In the genomic region with DNA sequence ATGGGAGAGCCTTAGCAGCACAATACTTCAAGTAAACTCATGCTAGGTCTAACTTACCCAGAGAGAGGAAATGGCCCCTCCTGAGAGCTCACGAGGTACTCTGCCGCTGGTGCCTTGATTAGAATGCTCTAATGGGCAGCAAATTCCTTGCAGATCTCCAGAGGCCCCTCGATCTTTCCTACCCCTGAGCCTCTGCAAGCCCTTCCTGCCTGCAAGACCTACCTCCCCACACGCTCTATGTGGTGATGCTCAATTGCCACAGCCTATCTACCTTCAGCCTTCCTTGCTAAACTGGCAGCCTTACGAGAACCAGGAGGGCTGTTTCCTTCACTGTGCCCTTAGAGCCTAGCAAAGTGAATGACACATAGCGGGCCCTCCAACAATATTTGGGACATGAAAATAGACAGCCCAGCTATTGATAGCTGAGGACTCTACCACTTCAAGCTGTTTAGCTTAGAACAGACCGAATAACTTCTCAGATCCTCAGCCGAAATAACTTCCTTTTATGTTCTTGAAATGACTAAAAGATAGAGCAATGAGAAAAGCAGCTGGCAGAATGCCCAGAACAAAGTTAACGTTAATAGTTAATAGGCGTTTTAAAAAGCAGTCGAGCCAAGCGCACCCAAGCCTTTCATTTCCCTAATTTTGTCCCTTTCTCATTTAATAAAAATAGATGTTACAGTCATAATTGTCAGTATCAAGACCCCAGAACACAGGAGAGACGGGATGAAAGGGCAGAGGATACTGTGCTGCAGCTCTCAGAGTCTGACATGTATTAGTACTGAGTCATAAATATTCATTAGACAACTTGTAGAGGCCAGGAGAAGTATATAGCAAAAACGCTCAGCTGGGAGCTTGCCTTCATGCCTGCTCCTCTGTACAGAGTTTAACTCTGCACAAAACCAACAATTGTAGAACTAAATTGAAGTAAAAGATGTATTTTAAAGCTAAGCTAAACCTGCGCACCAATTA, we compare ENCODE assay signal across 9 mouse cellular contexts. TPM values are rescaled to one million over a fixed set of nuclear protein-coding genes. Genes with fewer than 3 reads are reported as not detected.
A peak's percentile ranks its signal among the peaks of the same experiment; 100 is the strongest.
DNase-seq lines count a peak whose midpoint lies in the region; ATAC-seq and TF ChIP-seq lines count a peak whose summit lies in the region.
"Had no signal": no experiment of that assay in that cellular context is flagged by ENCODE, and none has a peak within 500 bp of the region (broad histone marks: within the 10 kb centered on the region; RNA-seq: fewer than 3 reads in every experiment).

No protein-coding gene starts in this region.

- peak; percentile 34 for ATAC-seq in Patski
- no peak for ATAC-seq in liver, embryonic 12.5 days

- no peaks in the 10 kb centered on the region for H3K4me1 ChIP-seq in liver, embryonic 12.5 days
- H3K4me1 ChIP-seq: liver, embryonic 15.5 days had no signal

- CTCF ChIA-PET in Patski (lab: Charles Lee), result interaction anchor here (0.7 to 1.6 kb wide), 3 partner anchors 8 to 15 kb away, joined by 3 to 4 read pairs (median 4); no protein-coding TSS in a partner anchor

- no peaks in the 10 kb centered on the region for H3K36me3 ChIP-seq in macrophage (ENCODE audit: inconsistent target)
- H3K36me3 ChIP-seq in liver, embryonic 12.5 days, result no peaks in the 10 kb centered on the region
- H3K36me3 ChIP-seq: liver, embryonic 15.5 days had no signal

- no peaks in the 10 kb centered on the region for H3K27me3 ChIP-seq in Patski
- H3K27me3 ChIP-seq in liver, embryonic 12.5 days (replicated peaks), result no peaks in the 10 kb centered on the region
- H3K27me3 ChIP-seq: liver, embryonic 15.5 days had no signal

- WGBS in macrophage (ENCODE audit: missing documents), result 15% methylated on average over 15 of the region's 15 CpGs
- WGBS in liver, embryonic 12.5 days (ENCODE audit: insufficient replicate concordance), result 59% methylated on average over 15 of the region's 15 CpGs

- intact Hi-C loops in left cerebral cortex, adult 2 months (cut with DNase I), result no loop called here
- intact Hi-C loops in left cerebral cortex, postnatal 4 days (cut with DNase I), result no loop called here

- in situ Hi-C loops in Patski (cut with MboI; ENCODE audit: low pct_unique_long_range_greater_than_20kb), result no loop called here

- no peak overlapping the region for H3K4me2 ChIP-seq in liver, embryonic 12.5 days
- H3K4me2 ChIP-seq: liver, embryonic 15.5 days had no signal

- no peaks in the 10 kb centered on the region for H3K79me2 ChIP-seq in macrophage (ENCODE audit: inconsistent target)

- TF ChIP-seq CTCF in left cerebral cortex, adult 2 months (IDR thresholded peaks at IDR 0.05), result no peak
- no peak for TF ChIP-seq CTCF in Patski (IDR thresholded peaks at IDR 0.05)

- 0 out of 2 replicates have a peak overlapping the region, but pooled peaks have one; percentile 19 for H3K27ac ChIP-seq in left cerebral cortex, adult 2 months
- 0 out of 2 replicates have a peak overlapping the region, but pooled peaks have one; percentile 13 for H3K27ac ChIP-seq in macrophage
- H3K27ac ChIP-seq in liver, embryonic 12.5 days, result no peak overlapping the region
- H3K27ac ChIP-seq: liver, embryonic 15.5 days had no signal

- POLR2A ChIA-PET in Patski (lab: Charles Lee), result no interaction called here

- no peak overlapping the region for H3K9ac ChIP-seq in liver, embryonic 12.5 days
- H3K9ac ChIP-seq: liver, embryonic 15.5 days had no signal

- H3K9me3 ChIP-seq in liver, embryonic 12.5 days (replicated peaks), result no peaks in the 10 kb centered on the region
- H3K9me3 ChIP-seq: liver, embryonic 15.5 days had no signal

- no peak overlapping the region for H3K4me3 ChIP-seq in left cerebral cortex, adult 2 months
- no peak overlapping the region for H3K4me3 ChIP-seq in macrophage (ENCODE audit: inconsistent target)
- H3K4me3 ChIP-seq in liver, embryonic 12.5 days, result no peak overlapping the region
- H3K4me3 ChIP-seq: liver, embryonic 15.5 days had no signal

- peak in 1 of 2 experiments; percentile 40 for DNase-seq in left cerebral cortex, adult 2 months (ENCODE audit: extremely low spot score in 1 of 2, low spot score in 2 of 2)
- DNase-seq in left cerebral cortex, postnatal 4 days, result no peak
- peak; percentile 82 for DNase-seq in Patski (ENCODE audit: low read depth, low spot score)
- DNase-seq in heart, postnatal 4 days, result peak; percentile 29
- DNase-seq in layer of hippocampus, postnatal 10 days (ENCODE audit: low spot score in 2 of 2), result no peak
- no peak for DNase-seq in cerebellum, adult 8-10 months

RNA-seq across cellular contexts. Expression of a gene that starts 17.9 kb away (rescaled TPM):
- 100 to 1,000 TPM; 166 to 170 TPM for total RNA-seq in left cerebral cortex, adult 2 months (2021)
- total RNA-seq in left cerebral cortex, postnatal 4 days (2021), result 100 to 1,000 TPM in 1 of 2 experiments, 10 to 100 TPM in 1; 98.7 to 109 TPM
- polyA plus RNA-seq in Patski (2021) (83.6 TPM), macrophage (2018) (16.2 to 40.0 TPM (median 25.0 TPM) in 3 replicates)
- total RNA-seq in heart, postnatal 4 days (2021), result 10 to 100 TPM; 78.7 to 82.8 TPM
- total RNA-seq in macrophage (2018; cell fraction: chromatin; rRNA removed), result 100 to 1,000 TPM in 1 of 26 experiments, 10 to 100 TPM in 25; 19.0 to 132 (median 63.0) TPM
- total RNA-seq in macrophage (2018; cell fraction: cytosol; rRNA removed), result 10 to 100 TPM; 15.0 to 30.4 (median 21.7) TPM
- 10 to 100 TPM; 21.9 to 88.3 (median 33.7) TPM for total RNA-seq in macrophage (2018; cell fraction: nucleus; rRNA removed)
- 100 to 1,000 TPM; 113 to 146 TPM for total RNA-seq in layer of hippocampus, postnatal 10 days (2021)
- 61.2 and 65.0 TPM in 2 replicates for polyA plus RNA-seq in liver, embryonic 12.5 days (2016; fragmentation: Nextera tagmentation; extraction: Ambion mirVana)

Comparison
In these comparisons a context has a peak if more than half of its experiments do, and no peak if none do; other contexts are left out.
1. DNase-seq: peak in Patski (single experiment) and heart, postnatal 4 days (single experiment); none in left cerebral cortex, postnatal 4 days (single experiment), layer of hippocampus, postnatal 10 days (0 of 2) and cerebellum, adult 8-10 months (single experiment).